Mouse (Mus musculus) heart, postnatal 4 days (tissue): ENCODE results near the gene Cdk14. TPM values are rescaled to one million over a fixed set of nuclear protein-coding genes. Genes with fewer than 3 reads are reported as not detected.

Experiments
- DNase-seq: peaks from one replicate; pipeline ENCODE4 v3.0.0; 2021
- total RNA-seq, 2 experiments: library from RNA; stranded (reverse); gene quantifications; 2 replicates each; pipeline ENCODE4 v1.2.3; 2021

The Cdk14 gene
- total RNA-seq, 2 experiments from 2014 or later, result 26.6 to 27.4 TPM

DNA sequence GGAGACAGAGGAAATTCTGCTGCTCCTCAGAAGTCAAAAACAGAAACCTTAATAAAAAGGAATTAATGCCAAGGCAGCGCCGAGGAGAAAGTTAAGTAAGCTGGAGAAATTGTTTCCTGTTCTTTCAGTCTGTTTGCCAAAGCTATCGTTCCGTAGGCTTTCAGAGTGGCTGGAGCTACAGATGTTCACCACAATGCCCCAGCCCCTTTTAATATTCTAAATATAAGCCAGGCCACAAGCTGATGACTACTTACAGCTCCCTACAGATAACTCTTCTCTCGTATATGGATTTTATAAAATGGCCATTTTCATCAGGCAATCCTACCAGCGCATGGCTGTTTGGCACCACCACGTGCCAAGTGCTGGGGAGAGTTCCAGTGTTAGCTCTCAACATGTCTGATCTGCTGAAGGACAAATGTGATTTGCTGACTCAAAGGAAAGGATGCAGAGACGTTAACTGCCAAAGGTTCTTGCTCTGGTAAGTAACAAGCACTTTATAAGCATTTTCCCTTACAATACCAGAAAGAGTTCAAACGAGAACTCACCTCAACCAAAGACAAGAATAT, 106.8 kb downstream of the Cdk14 start:
- peak; percentile 25 for DNase-seq

DNA sequence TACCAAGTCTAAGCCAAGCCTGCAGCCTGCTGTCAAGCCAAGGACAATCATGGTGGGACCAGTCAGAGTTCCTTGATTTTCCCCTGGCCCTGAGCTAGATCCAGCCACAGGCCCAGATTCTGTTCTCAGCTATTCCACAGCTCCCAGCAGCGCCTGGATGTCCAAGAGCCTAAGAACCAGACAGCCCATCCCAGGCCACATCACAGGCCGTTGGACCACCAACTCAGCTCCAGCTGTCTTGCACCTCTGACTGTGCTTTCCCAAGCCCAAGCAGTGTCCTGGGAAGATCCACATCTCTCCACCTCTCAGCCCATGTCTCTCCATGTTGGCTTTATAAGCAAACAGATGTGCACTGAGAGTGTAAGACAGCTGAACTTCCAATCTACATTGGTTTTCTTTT, 114.8 kb downstream of the Cdk14 start:
- DNase-seq, result no peak

DNA sequence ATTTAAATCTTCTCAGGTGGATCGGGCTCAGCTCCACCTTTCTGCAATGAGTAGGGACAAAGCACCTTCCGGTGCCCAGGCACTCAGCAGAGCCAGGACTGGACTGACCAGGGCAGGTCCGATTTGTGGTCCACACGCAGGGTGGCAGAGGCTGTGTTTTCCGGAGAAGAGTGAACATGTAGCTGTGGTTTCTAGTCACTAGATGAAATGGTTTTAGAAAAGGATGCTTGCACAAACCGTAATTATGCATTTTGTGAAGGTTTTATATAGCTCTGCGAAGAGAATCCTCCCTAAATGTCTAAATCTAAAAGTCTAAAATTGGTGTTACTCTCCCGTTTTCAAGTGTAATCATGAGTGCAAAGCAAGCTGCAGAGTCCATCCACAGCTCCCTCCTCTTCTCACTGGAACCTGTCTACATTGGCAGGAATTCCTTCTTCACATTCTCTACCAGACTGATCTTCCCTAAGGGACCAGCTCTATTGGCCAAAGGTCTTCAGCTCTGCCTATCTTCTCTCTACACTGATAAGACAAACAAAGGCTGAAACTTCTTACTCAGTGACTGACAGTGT, 116.9 kb downstream of the Cdk14 start:
- DNase-seq, result no peak

DNA sequence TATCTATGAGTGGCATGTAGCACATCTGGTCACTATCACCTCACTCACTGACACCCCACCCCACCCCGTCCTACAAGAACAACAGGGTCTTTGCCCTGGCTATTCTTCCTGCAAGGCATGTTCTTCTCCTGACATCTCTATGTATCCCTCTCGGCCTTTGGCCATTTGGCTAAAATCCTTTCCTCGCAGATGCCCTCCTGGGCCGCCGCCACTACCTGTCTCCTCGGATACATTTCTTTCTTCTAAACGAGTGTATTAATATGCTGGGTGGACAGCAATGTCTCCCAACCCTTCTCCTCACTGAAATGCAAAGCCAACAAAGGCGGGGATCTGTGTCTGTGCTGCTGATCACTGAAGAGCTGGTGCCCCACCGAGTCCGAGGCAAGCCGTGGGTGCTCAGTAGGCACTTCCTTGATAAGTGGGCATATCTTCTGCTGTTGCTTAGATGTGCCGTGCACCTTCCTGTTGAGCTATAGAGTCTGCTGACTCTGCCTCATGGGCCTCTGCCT, 118.5 kb downstream of the Cdk14 start:
- no peak for DNase-seq

DNA sequence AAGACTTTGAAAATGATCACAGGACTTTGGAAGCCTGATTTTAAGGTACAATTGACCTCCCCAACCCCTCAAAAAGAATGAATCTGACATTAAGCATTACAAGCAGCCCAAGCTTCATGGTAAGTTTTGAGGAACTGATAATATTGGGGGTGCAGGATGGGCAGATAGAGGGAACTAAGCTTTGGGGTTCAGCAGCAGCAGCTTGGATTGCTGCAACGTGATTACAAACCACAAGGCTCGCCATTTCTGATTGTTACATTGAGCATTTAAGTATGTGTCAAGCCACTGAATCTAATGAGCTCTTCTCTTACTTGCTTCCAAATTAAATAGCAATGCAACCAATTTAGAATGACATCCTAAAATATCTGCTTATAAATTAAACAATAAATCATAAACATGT, 119.1 kb downstream of the Cdk14 start:
- DNase-seq, result no peak

DNA sequence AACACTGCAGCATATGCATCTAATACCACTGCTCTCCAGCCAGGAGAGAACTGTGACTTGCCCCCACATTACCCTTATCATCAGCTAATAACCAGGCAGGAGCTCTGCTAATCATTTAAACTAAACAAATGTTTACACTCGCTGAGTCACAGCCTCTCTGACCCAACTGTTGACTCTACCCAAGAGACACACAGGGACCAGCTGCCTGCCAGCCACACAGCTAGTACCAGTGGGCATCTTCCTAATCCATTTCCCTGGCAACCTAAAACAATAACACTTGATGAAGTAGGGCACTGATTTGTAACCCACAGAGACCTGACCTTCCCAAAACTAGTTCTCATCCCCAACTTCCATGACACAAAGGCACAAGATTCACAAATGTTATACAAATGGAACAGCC, 119.8 kb downstream of the Cdk14 start:
- DNase-seq, result no peak

DNA sequence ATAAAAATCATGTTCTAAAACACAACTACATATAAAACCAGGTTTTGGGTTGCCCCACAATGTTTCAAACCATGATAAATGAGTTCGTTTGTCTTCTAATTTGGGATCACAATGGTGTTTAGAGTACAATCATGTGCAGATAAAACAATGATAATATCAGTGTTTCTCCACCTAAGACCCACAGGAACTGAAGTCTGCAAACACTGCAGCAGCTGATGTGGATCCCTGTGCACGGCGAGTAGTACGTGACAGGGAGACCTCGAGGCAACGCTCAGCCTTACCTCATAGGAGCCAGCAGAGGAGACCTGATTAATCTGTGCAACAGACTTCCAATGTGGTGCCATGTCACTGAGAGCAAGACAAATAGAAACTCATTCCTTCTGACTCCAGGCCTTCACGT, 122.9 kb downstream of the Cdk14 start:
- no peak for DNase-seq

DNA sequence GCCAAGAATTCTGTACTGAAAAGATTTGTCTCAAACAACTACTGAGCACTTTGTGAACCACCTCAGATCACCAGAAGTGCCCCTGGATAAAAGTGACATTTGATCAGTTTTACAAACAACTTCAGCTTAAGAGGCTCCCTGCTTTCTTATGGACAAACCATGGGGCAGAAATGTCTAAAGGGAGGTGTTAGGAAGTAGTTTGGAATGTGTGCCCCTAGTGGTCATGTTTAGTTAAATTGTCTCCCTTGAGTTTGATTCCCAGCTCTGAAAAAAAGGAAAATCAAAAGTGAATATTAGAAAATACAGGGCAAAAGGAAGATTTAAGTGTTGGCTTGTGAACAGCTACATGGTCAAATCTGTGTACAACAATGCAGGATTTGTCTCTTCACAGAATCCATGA, 123.3 kb downstream of the Cdk14 start:
- DNase-seq, result no peak

DNA sequence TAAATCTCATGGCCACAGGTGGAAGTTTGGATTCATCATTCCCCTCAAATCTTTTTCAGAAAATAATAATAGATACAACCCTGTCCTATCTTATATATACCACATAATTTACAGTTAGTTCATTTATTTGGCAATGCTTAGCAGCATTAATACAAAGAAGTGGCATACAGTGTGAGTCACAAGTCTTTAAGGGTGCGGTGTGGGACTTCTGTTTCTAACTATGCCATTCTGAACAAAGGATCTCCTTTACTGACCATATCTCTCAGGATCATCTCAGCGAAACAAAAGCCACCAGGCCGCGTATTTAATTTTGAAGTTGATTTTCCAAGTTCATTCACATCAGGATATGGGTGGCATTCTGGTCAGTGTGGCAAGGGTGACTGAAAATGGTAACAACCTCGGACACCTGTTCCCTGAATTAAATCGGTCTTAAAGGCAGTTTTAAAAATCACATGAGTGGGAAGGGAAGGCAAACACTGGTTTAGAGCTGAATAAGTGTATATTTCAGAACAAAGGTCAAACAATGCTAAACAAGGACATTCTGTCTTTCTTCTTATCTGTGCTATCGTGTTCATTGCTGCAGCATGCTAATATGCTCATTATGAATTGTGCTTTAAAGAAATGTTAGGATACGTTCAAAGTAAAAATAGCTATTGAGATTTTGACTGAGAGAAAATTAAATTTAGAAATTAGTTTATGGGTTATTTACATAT, 127.1 kb downstream of the Cdk14 start:
- no peak for DNase-seq

DNA sequence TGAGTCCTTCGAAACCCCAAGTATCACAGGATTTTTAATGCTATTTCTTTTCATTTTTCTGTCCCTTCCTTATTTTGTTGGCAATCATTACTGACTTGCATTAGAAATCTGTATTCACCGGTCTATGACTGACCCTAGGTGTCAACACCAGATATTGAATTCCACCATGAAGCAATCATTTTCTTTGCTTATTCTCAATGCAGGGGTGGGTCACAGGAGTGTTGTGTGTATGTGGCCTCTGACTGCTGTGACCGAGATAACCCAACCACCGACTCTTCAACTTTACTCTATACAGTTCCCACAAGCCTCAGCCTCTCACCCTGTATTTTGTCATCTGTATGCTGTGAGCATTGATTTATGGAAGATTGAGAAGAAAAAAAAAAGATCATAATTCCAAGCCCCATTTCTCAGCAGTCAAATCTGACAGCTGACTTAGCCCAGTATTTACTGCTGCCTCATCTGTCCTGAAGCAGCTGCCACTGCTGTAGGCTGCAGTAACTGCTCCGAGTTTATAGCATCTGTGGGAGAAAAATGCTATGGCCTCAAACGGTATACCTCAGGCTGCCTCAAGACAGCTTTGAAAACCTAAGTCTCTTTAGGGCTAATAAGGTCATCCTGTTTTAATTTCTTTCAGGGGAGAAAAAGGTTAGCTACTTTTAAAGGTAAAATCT, 128.7 kb downstream of the Cdk14 start:
- no peak for DNase-seq

DNA sequence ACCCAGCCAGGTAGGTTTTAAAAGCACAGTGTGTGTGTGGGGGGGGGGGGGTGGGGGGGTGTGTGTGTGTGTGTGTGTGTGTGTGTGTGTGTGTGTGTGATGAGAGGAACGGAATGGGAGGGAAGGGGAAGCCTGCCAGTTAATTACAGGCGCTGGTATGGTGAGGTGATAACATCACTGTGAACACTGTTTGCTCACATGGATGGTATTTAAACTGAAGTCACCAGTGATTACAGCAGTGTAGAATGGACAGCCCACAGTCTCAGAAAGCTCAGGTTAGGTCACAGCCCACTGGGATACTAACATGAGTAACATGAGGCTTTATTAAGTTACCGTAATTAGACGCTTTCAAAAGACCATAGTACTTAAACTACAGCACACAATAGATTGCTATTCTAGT, 129.4 kb downstream of the Cdk14 start:
- DNase-seq, result no peak

DNA sequence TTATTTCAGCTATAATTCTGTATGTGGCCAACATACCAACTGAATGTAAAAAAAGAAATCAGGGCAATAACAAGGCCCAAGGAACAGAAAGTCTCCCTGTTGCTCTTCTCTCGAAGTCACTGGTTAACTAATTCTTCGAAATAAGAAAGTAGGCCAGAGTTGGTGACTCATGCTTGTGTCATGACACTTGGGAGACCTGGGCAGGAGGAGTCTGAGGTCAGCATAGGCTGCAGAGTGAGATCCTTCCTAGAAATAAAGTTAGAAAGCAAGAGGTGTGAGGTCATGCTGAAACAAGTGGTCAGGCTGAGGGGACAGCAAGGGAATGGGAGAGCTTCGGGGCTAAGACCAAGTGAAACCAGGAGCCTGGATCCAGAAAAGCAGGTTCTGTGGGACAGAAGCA, 134.2 kb downstream of the Cdk14 start:
- DNase-seq, result no peak

DNA sequence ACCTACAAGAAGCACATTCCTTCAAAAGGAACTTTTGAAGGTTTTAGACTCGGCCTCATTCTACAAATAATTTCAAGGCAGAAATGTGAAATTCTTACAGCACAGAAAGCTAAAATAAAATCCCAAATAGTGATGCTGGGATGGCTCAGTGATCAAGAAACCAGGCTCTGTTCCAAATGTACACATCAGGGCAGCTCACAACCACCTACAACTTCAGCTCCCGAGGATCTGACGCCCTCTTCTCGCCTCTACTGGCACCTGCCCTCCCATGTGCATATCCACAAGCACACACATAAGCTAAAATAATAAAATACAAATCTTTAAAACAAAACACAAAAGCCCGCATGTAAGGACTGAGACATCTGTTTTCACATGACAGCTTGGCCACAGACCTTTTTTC, 135.6 kb downstream of the Cdk14 start:
- no peak for DNase-seq

DNA sequence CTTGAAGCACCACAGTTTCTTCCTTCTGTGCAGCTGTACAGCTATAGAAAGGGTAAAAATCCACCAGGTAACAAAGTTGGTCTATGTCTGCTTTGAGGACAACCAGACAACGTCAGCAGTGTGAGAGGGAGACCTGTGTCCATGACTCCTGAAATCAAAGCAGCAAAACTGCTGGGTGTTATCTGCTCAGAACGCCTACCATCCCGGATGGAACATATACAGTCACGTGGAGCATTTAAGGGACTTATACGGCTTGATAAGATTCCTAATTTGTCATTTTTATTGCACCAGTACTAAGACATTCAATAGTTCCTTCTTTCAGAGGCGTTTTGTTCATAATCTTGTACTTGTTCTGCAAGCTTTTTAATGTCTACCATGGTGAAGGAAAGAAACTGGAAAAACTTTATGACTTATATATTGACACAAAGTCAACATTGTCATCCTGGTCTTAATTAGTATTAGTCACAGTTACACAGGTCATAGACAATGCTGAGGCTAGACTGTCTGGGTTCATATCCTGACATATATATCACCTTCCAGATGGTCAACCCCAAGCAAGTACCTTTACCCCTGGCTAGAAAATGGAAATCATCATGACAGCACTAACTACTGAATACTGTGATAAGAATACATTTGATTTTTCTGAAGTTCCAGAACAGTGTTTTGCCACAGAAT, 136.2 kb downstream of the Cdk14 start:
- DNase-seq, result no peak

DNA sequence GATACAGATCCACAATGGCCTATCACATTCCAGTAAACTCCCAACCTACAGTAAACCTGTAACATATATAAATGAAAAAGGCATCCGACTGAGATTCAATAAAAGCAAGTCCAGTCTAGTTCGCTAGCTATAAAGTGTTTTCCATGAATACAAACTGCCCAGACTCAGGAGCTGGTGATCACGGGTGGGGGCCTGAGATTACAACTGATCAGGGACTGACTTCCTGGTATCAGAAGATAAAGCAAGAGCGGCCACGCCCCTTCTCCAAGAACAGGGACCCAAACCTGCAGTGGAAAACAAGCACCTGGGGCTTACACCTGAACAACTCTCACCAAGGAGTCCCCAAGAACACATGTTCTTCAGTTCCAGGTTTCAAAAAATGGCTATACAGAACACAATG, 137.7 kb downstream of the Cdk14 start:
- no peak for DNase-seq

DNA sequence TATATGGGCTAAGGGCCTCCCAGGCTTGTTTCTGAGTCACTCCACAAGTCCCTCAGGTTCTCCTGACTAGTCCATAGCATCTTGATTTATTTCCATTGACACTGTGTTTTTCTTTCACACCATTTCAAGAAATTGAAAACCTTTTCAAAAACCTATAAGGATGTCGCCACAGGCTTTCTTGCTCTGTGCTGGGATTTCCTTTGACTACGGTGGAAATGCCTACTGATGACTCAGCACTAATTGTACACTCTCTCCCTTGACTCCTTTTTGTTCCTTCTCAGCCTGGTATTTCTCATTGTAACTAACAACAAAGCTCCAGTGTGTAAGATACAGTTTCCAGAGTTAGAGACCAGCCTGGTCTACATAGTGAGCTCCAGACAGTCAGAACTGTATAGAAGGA, 144.8 kb downstream of the Cdk14 start:
- no peak for DNase-seq

DNA sequence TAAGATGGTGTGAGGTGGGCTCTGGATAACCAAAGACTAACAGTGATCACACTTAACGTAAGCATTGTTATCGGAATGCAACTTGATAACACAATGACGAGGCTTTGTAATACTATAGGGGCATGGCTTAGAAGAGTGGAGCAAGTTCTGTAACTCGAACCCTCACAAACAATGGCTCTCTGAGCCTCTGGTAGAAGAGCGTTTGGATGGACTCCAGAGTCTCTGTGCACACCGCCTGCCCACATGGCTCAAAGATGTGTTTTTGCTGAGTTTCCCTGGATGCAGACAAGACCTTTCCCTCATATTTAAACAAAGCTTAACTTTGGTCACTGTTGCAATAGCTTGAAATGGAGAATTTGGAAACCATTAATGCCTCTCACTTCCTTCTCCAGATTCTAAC, 145.8 kb downstream of the Cdk14 start:
- DNase-seq, result no peak

DNA sequence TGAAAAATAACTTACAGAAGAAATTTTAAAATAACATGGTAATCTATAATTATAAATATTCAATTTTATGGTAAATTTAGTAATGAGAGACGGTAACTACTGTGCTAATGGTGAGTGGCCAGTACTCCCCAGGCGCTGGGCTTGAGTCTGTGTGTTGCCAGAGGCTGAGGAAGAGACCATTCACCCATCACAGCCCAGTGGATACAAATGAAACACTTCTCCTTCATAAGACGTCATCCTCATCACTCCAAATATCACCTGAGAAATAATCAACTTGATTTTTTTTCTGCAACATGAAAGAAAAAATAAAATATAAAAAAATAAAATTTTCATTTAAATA, 153.4 kb downstream of the Cdk14 start:
- DNase-seq, result no peak

DNA sequence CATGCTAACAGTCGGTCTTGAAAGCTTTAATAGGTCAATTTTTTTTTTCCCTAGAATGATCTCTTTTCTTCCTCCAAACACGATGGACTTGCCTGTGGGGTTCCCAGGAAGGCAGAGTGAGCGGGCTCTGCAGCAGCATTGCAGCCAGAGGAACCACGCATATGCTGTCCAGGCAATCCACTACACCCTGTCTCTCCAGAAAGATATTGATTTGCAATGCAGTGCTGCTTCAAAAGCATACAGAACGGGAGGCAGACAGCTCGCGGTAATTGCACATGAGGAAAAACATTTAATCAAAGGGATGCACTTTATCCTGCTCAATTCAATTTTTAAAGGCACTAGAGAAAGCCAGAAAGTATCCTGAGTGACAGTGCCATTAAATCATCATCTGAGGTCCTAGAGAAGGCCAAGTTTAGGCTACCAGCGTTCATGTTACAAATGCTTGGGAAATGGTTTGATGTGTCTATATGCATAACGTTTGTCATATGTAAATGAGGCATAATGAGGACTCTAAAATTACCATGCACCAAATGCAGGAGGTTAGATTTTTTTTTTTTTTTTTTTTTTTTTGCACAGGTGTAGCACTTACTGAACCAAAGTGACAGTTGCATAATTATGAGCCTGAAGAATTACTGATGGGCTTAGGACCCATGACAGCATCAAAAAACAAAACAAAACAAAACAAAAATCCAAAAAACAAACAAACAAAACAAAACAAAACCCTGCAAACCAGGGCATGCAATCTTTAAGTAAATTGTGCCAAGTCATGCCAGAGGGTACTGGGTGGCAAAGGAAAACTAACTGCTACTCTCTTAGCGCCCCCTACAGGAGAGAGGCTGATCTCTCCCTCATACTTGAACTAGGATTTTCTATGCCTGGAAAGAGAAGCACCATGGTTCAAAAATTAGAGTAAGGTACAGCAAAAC, 154.0 kb downstream of the Cdk14 start:
- DNase-seq, result peak; percentile 70

DNA sequence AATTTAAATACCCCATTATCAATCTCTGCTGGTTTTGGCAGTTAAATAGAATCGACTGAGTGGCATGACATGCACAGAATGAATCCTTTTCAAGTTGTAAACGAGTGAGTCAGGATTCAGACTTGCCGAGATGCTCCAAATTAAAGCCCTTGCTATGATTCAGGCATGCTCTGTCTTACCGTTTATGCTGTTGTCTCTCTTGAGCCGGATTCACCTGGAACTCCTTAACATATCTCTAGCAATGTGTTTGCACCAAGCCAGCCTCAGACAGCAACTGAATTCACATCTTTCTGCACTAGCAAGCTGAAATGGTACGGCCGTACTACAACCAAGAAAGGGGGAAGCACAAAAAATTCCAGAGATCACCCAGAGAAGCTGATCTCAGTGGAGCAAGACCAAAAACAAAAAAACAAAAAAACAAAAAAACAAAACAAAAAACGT, 154.7 kb downstream of the Cdk14 start:
- DNase-seq, result no peak

DNA sequence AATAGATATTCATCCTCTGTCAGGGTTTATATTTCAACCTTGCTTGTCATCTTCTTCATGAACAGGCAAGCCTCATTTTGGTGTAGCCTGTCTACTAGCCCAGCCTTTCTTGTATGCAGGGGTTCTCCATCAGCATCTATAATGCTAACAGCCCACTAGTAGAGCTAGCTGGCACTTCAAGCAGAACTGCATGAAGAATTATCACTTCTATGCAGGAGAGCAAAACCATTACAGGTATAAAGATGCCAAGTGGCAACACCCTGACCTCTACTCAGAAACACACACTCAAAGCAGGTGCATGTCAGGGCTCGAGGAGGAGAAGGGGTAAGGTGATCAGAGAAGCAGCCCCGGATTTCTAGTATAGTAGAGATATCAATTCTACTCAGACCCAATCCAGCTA, 155.4 kb downstream of the Cdk14 start:
- no peak for DNase-seq

DNA sequence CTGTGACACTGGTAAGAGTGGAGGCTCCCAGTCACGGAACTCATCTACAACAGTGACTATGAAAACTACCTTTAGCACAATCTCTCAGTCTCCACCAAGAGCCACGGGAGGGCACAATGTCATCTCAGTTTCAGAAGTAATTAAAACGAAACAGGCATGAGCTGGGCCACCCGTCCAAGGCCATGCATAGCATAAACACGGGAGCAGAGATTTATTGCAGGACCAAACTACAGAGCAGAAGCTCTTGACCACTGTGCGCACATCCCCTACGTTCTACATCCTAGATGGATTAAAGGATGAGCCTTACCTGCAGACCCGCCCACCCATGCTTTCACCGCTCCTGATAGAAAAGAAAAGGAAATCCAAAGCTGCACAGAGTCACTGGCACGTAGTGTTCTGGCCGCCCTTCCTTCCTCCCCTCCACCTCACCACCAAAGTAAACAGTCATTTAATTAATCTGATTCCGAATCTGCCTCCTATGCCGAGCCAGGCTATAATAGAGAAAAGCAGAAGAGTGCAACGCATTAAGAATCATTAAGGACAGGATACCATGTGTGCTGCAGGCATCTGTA, 158.3 kb downstream of the Cdk14 start:
- no peak for DNase-seq
